Mouse (Mus musculus) testis, adult 2 months (tissue): ENCODE measurements around the gene Ktn1.

Source experiments
- CTCF ChIP-seq: fragments of 200-500 bp; IDR thresholded peaks from 2 replicates; pipeline ENCODE4 v1.5.1; 2012; ENCODE audit warnings: low read depth, mild to moderate bottlenecking, inconsistent platforms, low read length, moderate library complexity; ENCODE audit not compliant: control insufficient read depth, insufficient read depth, insufficient replicate concordance
- POLR2A ChIP-seq: fragments of 200-500 bp; IDR thresholded peaks from 2 replicates; pipeline ENCODE4 v1.6.1; 2012; ENCODE audit warnings: low read depth, mild to moderate bottlenecking, inconsistent platforms, low read length, moderate library complexity; ENCODE audit not compliant: control insufficient read depth

GRCm38 (mm10) chr14:47765192-47765591 lies 116.9 kb downstream of the Ktn1 start:
- no peak for TF ChIP-seq CTCF
- no peak for TF ChIP-seq POLR2A
